Mouse (Mus musculus): Measurements from ENCODE around the gene Myo9a. TPM values are rescaled to one million over a fixed set of nuclear protein-coding genes. Genes with fewer than 3 reads are reported as not detected.
A peak's percentile ranks its signal among the peaks of the same experiment; 100 is the strongest.

Myo9a gene
- 13.2 and 13.3 TPM in 2 replicates for polyA plus RNA-seq (2015; fragmentation: Nextera tagmentation; extraction: Ambion mirVana)

- ATAC-seq (ENCODE audit: borderline replicate concordance, extremely low read depth, low FRiP score, low TSS enrichment): peak; percentile 97
- Histone ChIP-seq H3K27me3 (no peaks in the 10 kb centered on the region), H3K27ac (peak within 1 kb of the TSS; percentile 94), H3K36me3 (no peaks in the 10 kb centered on the region), H3K4me1 (peaks cover 16% of the 10 kb centered on the region), H3K9me3 (no peaks in the 10 kb centered on the region), H3K4me2 (peak within 1 kb of the TSS; percentile 77), H3K4me3 (peak within 1 kb of the TSS; percentile 93), H3K9ac (peak within 1 kb of the TSS; percentile 81)
- under 1% methylated on average over 58 of the region's 59 CpGs for WGBS
Measured at GRCm38 (mm10) chr9:59750267-59751065, at the start of gene Myo9a, which contains the start of gene Senp8. Gene Myo9a (plus strand): TSS chr9:59750896. Gene Senp8 (minus strand): TSS chr9:59750710.

- ATAC-seq (ENCODE audit: borderline replicate concordance, extremely low read depth, low FRiP score, low TSS enrichment): no peak
- Histone ChIP-seq H3K36me3 (no peaks in the 10 kb centered on the region), H3K4me2 (no peak overlapping the region), H3K27ac (no peak overlapping the region), H3K4me3 (no peak overlapping the region), H3K9me3 (no peaks in the 10 kb centered on the region), H3K4me1 (peaks cover 11% of the 10 kb centered on the region; the same call in 1 of the 2 replicates), H3K9ac (no peak overlapping the region), H3K27me3 (no peaks in the 10 kb centered on the region)
- 77% methylated on average over 7 of the region's 7 CpGs for WGBS
Measured at GRCm38 (mm10) chr9:59701094-59701493, 49.6 kb upstream of the Myo9a start.

- no peak for ATAC-seq (ENCODE audit: borderline replicate concordance, extremely low read depth, low FRiP score, low TSS enrichment)
- Histone ChIP-seq H3K4me3 (no peak overlapping the region), H3K9me3 (no peaks in the 10 kb centered on the region), H3K27ac (no peak overlapping the region), H3K27me3 (no peaks in the 10 kb centered on the region), H3K4me2 (no peak overlapping the region), H3K9ac (no peak overlapping the region), H3K36me3 (no peaks in the 10 kb centered on the region), H3K4me1 (peaks cover 16% of the 10 kb centered on the region)
- 67% methylated on average over 6 of the region's 6 CpGs for whole genome bisulfite sequencing
Measured at GRCm38 (mm10) chr9:59703099-59703498, 47.6 kb upstream of the Myo9a start.

- H3K27ac ChIP-seq: peak overlapping the region; percentile 89
- 32% methylated on average over 10 of the region's 10 CpGs for WGBS
Measured at GRCm38 (mm10) chr9:59706850-59707825, 43.6 kb upstream of the Myo9a start.

GRCm38 (mm10) chr9:59709225-59709624 lies 41.5 kb upstream of the Myo9a start:
- Histone ChIP-seq H3K4me1 (peaks cover 39% of the 10 kb centered on the region), H3K4me2 (no peak overlapping the region), H3K4me3 (no peak overlapping the region), H3K9me3 (no peaks in the 10 kb centered on the region), H3K36me3 (no peaks in the 10 kb centered on the region), H3K27ac (peak overlapping the region; percentile 89), H3K9ac (no peak overlapping the region), H3K27me3 (no peaks in the 10 kb centered on the region)
- WGBS: 53% methylated on average over 3 of the region's 3 CpGs
- ATAC-seq (ENCODE audit: borderline replicate concordance, extremely low read depth, low FRiP score, low TSS enrichment): peak; percentile 50; the same call in 1 of the 2 replicates

More at GRCm38 (mm10) chr9:59706850-59707825, 43.6 kb upstream of the Myo9a start:
- H3K4me3 ChIP-seq: no peak overlapping the region
- ATAC-seq (ENCODE audit: borderline replicate concordance, extremely low read depth, low FRiP score, low TSS enrichment): 0 out of 2 replicates have a peak, but pooled peaks have one; percentile 38
- H3K27me3 ChIP-seq: no peaks in the 10 kb centered on the region
- H3K9me3 ChIP-seq: no peaks in the 10 kb centered on the region
- no peak overlapping the region for H3K4me2 ChIP-seq
- H3K36me3 ChIP-seq: no peaks in the 10 kb centered on the region
- H3K9ac ChIP-seq: no peak overlapping the region
- H3K4me1 ChIP-seq: peaks cover 36% of the 10 kb centered on the region

GRCm38 (mm10) chr9:59716275-59716898 lies 34.3 kb upstream of the Myo9a start:
- no peaks in the 10 kb centered on the region for H3K9me3 ChIP-seq
- peaks cover 12% of the 10 kb centered on the region for H3K4me1 ChIP-seq
- WGBS: 47% methylated on average over 7 of the region's 7 CpGs
- H3K4me3 ChIP-seq: no peak overlapping the region
- H3K36me3 ChIP-seq: no peaks in the 10 kb centered on the region
- no peak overlapping the region for H3K4me2 ChIP-seq
- no peak overlapping the region for H3K9ac ChIP-seq
- no peak for ATAC-seq (ENCODE audit: borderline replicate concordance, extremely low read depth, low FRiP score, low TSS enrichment)
- H3K27me3 ChIP-seq: no peaks in the 10 kb centered on the region
- no peak overlapping the region for H3K27ac ChIP-seq

GRCm38 (mm10) chr9:59718237-59718636 lies 32.5 kb upstream of the Myo9a start:
- ATAC-seq (ENCODE audit: borderline replicate concordance, extremely low read depth, low FRiP score, low TSS enrichment): no peak
- Histone ChIP-seq H3K27ac (no peak overlapping the region), H3K36me3 (no peaks in the 10 kb centered on the region), H3K9me3 (no peaks in the 10 kb centered on the region), H3K9ac (no peak overlapping the region), H3K27me3 (no peaks in the 10 kb centered on the region), H3K4me1 (peaks cover 13% of the 10 kb centered on the region), H3K4me2 (no peak overlapping the region), H3K4me3 (no peak overlapping the region)
- 62% methylated on average over 4 of the region's 4 CpGs for WGBS

GRCm38 (mm10) chr9:59721144-59721543 lies 29.6 kb upstream of the Myo9a start:
- 78% methylated on average over 5 of the region's 5 CpGs for WGBS
- Histone ChIP-seq H3K27ac (no peak overlapping the region), H3K9ac (no peak overlapping the region), H3K36me3 (no peaks in the 10 kb centered on the region), H3K4me2 (no peak overlapping the region), H3K4me1 (peaks cover 23% of the 10 kb centered on the region), H3K4me3 (no peak overlapping the region), H3K27me3 (no peaks in the 10 kb centered on the region), H3K9me3 (no peaks in the 10 kb centered on the region)
- ATAC-seq (ENCODE audit: borderline replicate concordance, extremely low read depth, low FRiP score, low TSS enrichment): no peak

GRCm38 (mm10) chr9:59723096-59723657 lies 27.5 kb upstream of the Myo9a start:
- Histone ChIP-seq H3K4me3 (peak overlapping the region; percentile 11; the same call in 1 of the 2 replicates), H3K4me1 (peaks cover 27% of the 10 kb centered on the region), H3K9me3 (no peaks in the 10 kb centered on the region), H3K27ac (peak overlapping the region; percentile 65), H3K36me3 (no peaks in the 10 kb centered on the region), H3K27me3 (no peaks in the 10 kb centered on the region), H3K4me2 (peak overlapping the region; percentile 46), H3K9ac (no peak overlapping the region)
- 8% methylated on average over 10 of the region's 10 CpGs for WGBS
- ATAC-seq (ENCODE audit: borderline replicate concordance, extremely low read depth, low FRiP score, low TSS enrichment): peak; percentile 60; the same call in 1 of the 2 replicates

- no peak overlapping the region for H3K9ac ChIP-seq
- WGBS: 33% methylated on average over 8 of the region's 8 CpGs
- H3K27ac ChIP-seq: peak overlapping the region; percentile 65
- H3K27me3 ChIP-seq: no peaks in the 10 kb centered on the region
- H3K4me2 ChIP-seq: no peak overlapping the region; the same call in 1 of the 2 replicates
- peak; percentile 66; the same call in 1 of the 2 replicates for ATAC-seq (ENCODE audit: borderline replicate concordance, extremely low read depth, low FRiP score, low TSS enrichment)
- no peak overlapping the region for H3K4me3 ChIP-seq
- peaks cover 27% of the 10 kb centered on the region for H3K4me1 ChIP-seq
- no peaks in the 10 kb centered on the region for H3K36me3 ChIP-seq
- no peaks in the 10 kb centered on the region for H3K9me3 ChIP-seq
Measured at GRCm38 (mm10) chr9:59723791-59724442, 26.8 kb upstream of the Myo9a start.

All from lung, embryonic 15.5 days (tissue).